Mouse (Mus musculus) midbrain, embryonic 14.5 days (tissue): ENCODE results near the gene Btbd10. TPM values are rescaled to one million over a fixed set of nuclear protein-coding genes. Genes with fewer than 3 reads are reported as not detected.

Experiments
- ATAC-seq: fragments of 200-750 bp; cut with Nextera tagmentation; 2 replicates; pipeline ENCODE4 v1.8.0; 2017; ENCODE audit warnings: moderate number of reproducible peaks, moderate library complexity; ENCODE audit not compliant: low FRiP score, low TSS enrichment
- DNase-seq: peaks from one replicate; pipeline ENCODE4 v3.0.0-alpha.2; 2015
- H3K27ac ChIP-seq: fragments of 300-500 bp; sonication (generic); replicated peaks from 2 replicates; pipeline ENCODE4 v1.5.1; 2014; ENCODE audit warnings: mild to moderate bottlenecking, low read depth, low read length, moderate library complexity
- H3K27me3 ChIP-seq: fragments of 300-500 bp; sonication (generic); 2 replicates; pipeline ENCODE4 v1.6.1; 2014; ENCODE audit warnings: low read length, control low read depth, mixed read lengths; ENCODE audit not compliant: control insufficient read depth, insufficient read depth
- H3K36me3 ChIP-seq: fragments of 300-500 bp; sonication (generic); 2 replicates; pipeline ENCODE4 v1.6.1; 2014; ENCODE audit warnings: low read length, control low read depth; ENCODE audit not compliant: control insufficient read depth, insufficient read depth
- H3K4me1 ChIP-seq: fragments of 300-500 bp; sonication (generic); 2 replicates; pipeline ENCODE4 v1.6.1; 2014; ENCODE audit warnings: mild to moderate bottlenecking, antibody characterized with exemption, low read length, control low read depth; ENCODE audit not compliant: control insufficient read depth, insufficient read depth
- H3K4me2 ChIP-seq: fragments of 300-500 bp; sonication (generic); 2 replicates; pipeline ENCODE4 v1.6.1; 2014; ENCODE audit warnings: mild to moderate bottlenecking, low read length, moderate library complexity
- H3K4me3 ChIP-seq: fragments of 300-500 bp; sonication (generic); replicated peaks from 2 replicates; pipeline ENCODE4 v1.5.1; 2014; ENCODE audit warnings: low read depth, low read length
- H3K9ac ChIP-seq: fragments of 300-500 bp; sonication (generic); replicated peaks from 2 replicates; pipeline ENCODE4 v1.6.1; 2014; ENCODE audit warnings: mild to moderate bottlenecking, low read length, moderate library complexity
- H3K9me3 ChIP-seq: fragments of 300-500 bp; sonication (generic); 2 replicates; pipeline ENCODE4 v1.6.1; 2016; ENCODE audit warnings: low read length, control low read depth, mixed read lengths; ENCODE audit not compliant: control insufficient read depth
- WGBS: fragments of 180-500 bp; shearing (Covaris S2); extraction: QIAGEN DNeasy Blood & Tissue Kit; methylation state at CpG from one replicate; pipeline ENCODE4 v1.1.7; 2014; 5-methylcytosine and 5-hydroxymethylcytosine counted together
- polyA plus RNA-seq: library from polyadenylated mRNA; unstranded; fragments of >200 nt; fragmentation: Nextera tagmentation; extraction: Ambion mirVana; gene quantifications from 2 replicates; pipeline ENCODE4 v1.2.1, GENCODE M21; 2014

Btbd10 gene
- polyA plus RNA-seq, 1 experiment from 2014 or later: 77.8 TPM

- Histone ChIP-seq H3K4me3 (no peak overlapping the region), H3K4me2 (no peak overlapping the region), H3K9me3 (no peaks in the 10 kb centered on the region), H3K36me3 (peaks cover 12% of the 10 kb centered on the region; the same call in 1 of the 2 replicates), H3K9ac (no peak overlapping the region), H3K27me3 (no peaks in the 10 kb centered on the region), H3K4me1 (no peaks in the 10 kb centered on the region), H3K27ac (no peak overlapping the region)
- no peak for DNase-seq
- ATAC-seq: no peak
These were observed 35.2 kb downstream of the Btbd10 start for GRCm38 (mm10) chr7:113334036-113334435.

- no peak overlapping the region for H3K4me2 ChIP-seq
- H3K9ac ChIP-seq: no peak overlapping the region
- ATAC-seq (no peak), DNase-seq (no peak)
- H3K36me3 ChIP-seq: peaks cover 20% of the 10 kb centered on the region
- no peaks in the 10 kb centered on the region for H3K27me3 ChIP-seq
- 79% methylated on average over 1 of the region's 1 CpGs for WGBS
- no peaks in the 10 kb centered on the region for H3K4me1 ChIP-seq
- no peaks in the 10 kb centered on the region for H3K9me3 ChIP-seq
- H3K27ac ChIP-seq: no peak overlapping the region
- H3K4me3 ChIP-seq: no peak overlapping the region
These were observed 49.1 kb downstream of the Btbd10 start for GRCm38 (mm10) chr7:113320128-113320527.

GRCm38 (mm10) chr7:113311784-113312183 lies 57.4 kb downstream of the Btbd10 start:
- Histone ChIP-seq H3K9ac (no peak overlapping the region), H3K4me1 (no peaks in the 10 kb centered on the region), H3K36me3 (peaks cover 13% of the 10 kb centered on the region), H3K27me3 (no peaks in the 10 kb centered on the region), H3K4me3 (no peak overlapping the region), H3K4me2 (no peak overlapping the region), H3K27ac (no peak overlapping the region), H3K9me3 (no peaks in the 10 kb centered on the region)
- DNase-seq: peak; percentile 90
- 26% methylated on average over 2 of the region's 2 CpGs for WGBS
- ATAC-seq: no peak; the same call in 1 of the 2 replicates

- Histone ChIP-seq H3K27me3 (no peaks in the 10 kb centered on the region), H3K9ac (no peak overlapping the region), H3K9me3 (no peaks in the 10 kb centered on the region), H3K27ac (no peak overlapping the region), H3K36me3 (peaks cover 7% of the 10 kb centered on the region; the same call in 1 of the 2 replicates), H3K4me3 (no peak overlapping the region), H3K4me2 (no peak overlapping the region), H3K4me1 (no peaks in the 10 kb centered on the region)
- DNase-seq (no peak), ATAC-seq (no peak)
- WGBS: 51% methylated on average over 3 of the region's 3 CpGs
These were observed 59.1 kb downstream of the Btbd10 start for GRCm38 (mm10) chr7:113310136-113310535.

DNA sequence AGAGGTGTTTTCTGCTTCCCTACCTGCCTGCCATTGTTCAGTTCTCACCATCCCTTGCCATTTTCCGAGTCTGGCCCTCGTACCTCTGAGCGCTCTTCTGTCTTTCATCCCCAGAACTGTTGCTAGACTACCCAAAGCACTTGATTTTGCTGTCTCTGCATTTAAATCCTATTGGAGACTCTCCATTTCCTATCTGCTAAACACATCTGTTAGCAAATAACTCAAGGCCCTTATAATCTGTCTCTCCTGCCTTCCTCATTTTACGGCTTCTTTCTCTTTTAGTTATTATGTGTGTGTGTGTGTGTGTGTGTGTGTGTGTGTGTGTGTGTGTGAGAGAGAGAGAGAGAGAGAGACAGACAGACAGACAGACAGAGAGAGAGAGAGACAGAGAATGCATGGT lies 71.4 kb downstream of the Btbd10 start:
- H3K36me3 ChIP-seq: peaks cover 5% of the 10 kb centered on the region; the same call in 1 of the 2 replicates
- no peak overlapping the region for H3K4me3 ChIP-seq
- DNase-seq (no peak), ATAC-seq (no peak)
- H3K4me2 ChIP-seq: no peak overlapping the region
- H3K9ac ChIP-seq: no peak overlapping the region
- WGBS: 92% methylated on average over 4 of the region's 4 CpGs
- H3K9me3 ChIP-seq: no peaks in the 10 kb centered on the region
- H3K27ac ChIP-seq: no peak overlapping the region
- peaks cover 9% of the 10 kb centered on the region; the same call in 1 of the 2 replicates for H3K4me1 ChIP-seq
- no peaks in the 10 kb centered on the region for H3K27me3 ChIP-seq

DNA sequence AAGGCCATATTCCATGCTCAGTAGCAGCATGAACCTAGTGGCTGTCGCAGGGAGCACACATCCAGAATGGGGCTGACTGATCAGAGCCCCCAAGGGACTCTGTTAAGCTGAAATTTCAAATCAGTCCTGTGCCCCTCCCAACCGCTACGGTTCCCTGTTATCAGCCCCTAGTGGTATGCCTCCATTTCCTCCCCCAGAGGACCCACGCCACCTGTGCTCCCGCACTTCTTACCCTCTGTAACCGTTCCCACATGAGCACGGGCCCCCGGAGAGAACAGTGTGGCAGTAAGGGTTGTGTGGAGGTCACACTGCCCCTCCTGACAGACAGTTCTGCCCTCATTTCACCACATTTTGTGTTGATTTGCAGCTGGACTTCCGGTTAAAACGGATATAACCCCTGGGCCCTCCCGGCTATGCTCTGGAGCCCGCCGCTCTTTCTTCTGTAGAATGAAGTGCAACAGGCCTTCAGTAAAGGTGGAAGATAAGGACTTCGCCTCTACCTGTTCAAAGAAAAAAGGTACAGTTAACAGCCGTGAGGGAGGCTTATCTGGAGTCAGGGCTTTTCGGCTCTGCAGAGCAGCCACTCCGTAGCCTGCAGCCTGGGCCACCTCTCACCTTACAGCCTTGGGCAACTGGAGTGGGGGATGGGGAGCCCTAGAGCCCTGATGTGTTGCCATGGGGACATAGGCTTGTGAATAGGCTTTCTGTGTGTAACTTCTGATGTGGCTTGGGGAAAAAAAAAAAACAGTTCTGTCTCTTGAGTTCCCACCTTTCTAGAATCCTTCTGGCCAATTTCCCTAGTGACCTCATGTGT lies 73.9 kb downstream of the Btbd10 start:
- Histone ChIP-seq H3K27ac (no peak overlapping the region), H3K4me3 (no peak overlapping the region), H3K36me3 (peaks cover 5% of the 10 kb centered on the region; the same call in 1 of the 2 replicates), H3K27me3 (no peaks in the 10 kb centered on the region), H3K9me3 (no peaks in the 10 kb centered on the region), H3K4me2 (no peak overlapping the region), H3K9ac (no peak overlapping the region), H3K4me1 (peaks cover 9% of the 10 kb centered on the region; the same call in 1 of the 2 replicates)
- WGBS: 43% methylated on average over 17 of the region's 17 CpGs
- DNase-seq (peak; percentile 65), ATAC-seq (no peak)

DNA sequence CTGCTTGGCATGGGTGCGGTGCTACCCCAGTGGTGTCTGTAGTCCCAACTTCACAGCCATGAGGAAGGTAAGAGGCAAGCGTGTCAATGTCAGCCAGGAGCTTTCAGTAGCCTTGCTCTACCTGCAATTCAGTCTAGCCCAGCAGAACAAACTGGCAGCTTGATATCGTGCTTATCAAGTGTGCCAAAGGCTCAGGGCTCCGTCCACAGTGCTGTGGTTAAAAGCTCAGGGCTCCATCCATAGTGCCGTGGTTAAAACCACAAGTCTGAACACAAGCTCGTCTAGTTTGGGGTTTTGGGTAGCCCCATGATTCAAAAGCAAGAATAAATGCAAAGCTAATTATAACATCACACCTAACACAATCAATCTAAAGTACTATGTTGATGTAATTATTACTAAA lies 74.6 kb downstream of the Btbd10 start:
- peaks cover 5% of the 10 kb centered on the region; the same call in 1 of the 2 replicates for H3K36me3 ChIP-seq
- peaks cover 9% of the 10 kb centered on the region; the same call in 1 of the 2 replicates for H3K4me1 ChIP-seq
- no peaks in the 10 kb centered on the region for H3K27me3 ChIP-seq
- ATAC-seq: no peak
- no peak for DNase-seq
- no peak overlapping the region for H3K4me2 ChIP-seq
- no peak overlapping the region for H3K4me3 ChIP-seq
- H3K27ac ChIP-seq: no peak overlapping the region
- no peaks in the 10 kb centered on the region for H3K9me3 ChIP-seq
- 89% methylated on average over 6 of the region's 6 CpGs for WGBS
- no peak overlapping the region for H3K9ac ChIP-seq

GRCm38 (mm10) chr7:113292193-113292592 lies 77.0 kb downstream of the Btbd10 start:
- ATAC-seq (no peak), DNase-seq (no peak)
- WGBS: 91% methylated on average over 4 of the region's 4 CpGs

GRCm38 (mm10) chr7:113291741-113292140 lies 77.5 kb downstream of the Btbd10 start:
- H3K9ac ChIP-seq: no peak overlapping the region
- 81% methylated on average over 5 of the region's 5 CpGs for WGBS
- DNase-seq: no peak

More at GRCm38 (mm10) chr7:113292193-113292592, 77.0 kb downstream of the Btbd10 start:
- peaks cover 9% of the 10 kb centered on the region; the same call in 1 of the 2 replicates for H3K4me1 ChIP-seq
- no peaks in the 10 kb centered on the region for H3K27me3 ChIP-seq
- no peak overlapping the region for H3K4me2 ChIP-seq
- H3K4me3 ChIP-seq: no peak overlapping the region
- H3K27ac ChIP-seq: no peak overlapping the region
- H3K36me3 ChIP-seq: peaks cover 10% of the 10 kb centered on the region
- no peaks in the 10 kb centered on the region for H3K9me3 ChIP-seq
- H3K9ac ChIP-seq: no peak overlapping the region

More at GRCm38 (mm10) chr7:113291741-113292140, 77.5 kb downstream of the Btbd10 start:
- Histone ChIP-seq H3K9me3 (no peaks in the 10 kb centered on the region), H3K4me3 (no peak overlapping the region), H3K36me3 (peaks cover 10% of the 10 kb centered on the region), H3K27ac (no peak overlapping the region), H3K27me3 (no peaks in the 10 kb centered on the region), H3K4me1 (peaks cover 9% of the 10 kb centered on the region; the same call in 1 of the 2 replicates), H3K4me2 (no peak overlapping the region)
- ATAC-seq: no peak
